Mouse (Mus musculus): ENCODE data around the gene Sncb. TPM values are rescaled to one million over a fixed set of nuclear protein-coding genes. Genes with fewer than 3 reads are reported as not detected.

The Sncb gene
- total RNA-seq, 2 experiments from 2014 or later, result not detected

DNA sequence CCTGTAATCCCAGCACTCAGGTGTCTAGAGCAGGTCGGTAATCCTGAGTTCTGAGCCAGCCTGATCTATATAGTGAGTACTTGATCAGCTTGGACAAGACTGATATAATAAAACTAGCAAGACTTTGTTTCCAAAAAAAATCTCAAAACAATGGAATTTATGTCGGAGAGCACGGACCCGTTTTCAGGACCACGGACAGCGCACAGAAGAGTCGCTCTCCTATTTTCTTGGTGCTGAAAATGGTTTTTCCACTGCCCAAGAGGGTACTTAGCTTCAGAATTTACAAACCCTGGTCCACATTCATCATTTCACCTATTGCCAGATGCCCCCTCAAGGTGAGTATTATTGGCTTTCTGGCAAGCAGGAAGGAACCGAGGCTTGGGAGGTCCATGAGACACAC lies 15.7 kb downstream of the Sncb start:
- no peak for DNase-seq (ENCODE audit: low spot score)
- intact Hi-C loops (cut with DNase I), result no loop called here

DNA sequence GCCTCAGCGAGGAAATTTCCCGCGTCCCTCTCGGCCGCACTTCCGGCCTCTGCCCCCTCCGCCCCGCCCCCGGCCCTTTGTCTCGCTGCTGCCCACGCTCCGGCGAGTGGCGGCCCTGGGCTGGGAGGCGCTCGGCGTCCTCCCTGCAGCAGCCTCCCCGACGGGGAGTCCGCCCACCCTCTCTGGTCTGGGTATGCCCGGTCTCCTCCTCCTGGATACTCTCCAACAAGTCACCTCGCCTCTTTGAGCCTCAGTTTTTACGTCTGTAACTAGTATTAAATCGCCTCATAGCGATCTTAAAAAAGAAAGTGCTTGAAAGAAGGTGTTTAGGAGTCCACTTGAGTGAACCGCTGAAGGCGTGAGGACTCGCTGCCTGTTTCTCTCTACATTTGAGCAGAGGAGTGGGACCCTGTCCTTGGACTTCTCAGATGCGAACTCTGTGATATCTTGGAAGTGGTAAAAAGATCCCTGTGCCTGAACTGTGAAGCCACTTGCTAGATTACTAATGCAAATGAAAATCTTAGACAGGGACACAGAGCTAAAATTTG lies 16.5 kb downstream of the Sncb start, which contains the start of gene Gprin1:
Gprin1 (minus strand) TSS at position 11 of the 548 bp plus-strand sequence.
- no peak for DNase-seq (ENCODE audit: low spot score)
- intact Hi-C loops (cut with DNase I), result no loop called here

DNA sequence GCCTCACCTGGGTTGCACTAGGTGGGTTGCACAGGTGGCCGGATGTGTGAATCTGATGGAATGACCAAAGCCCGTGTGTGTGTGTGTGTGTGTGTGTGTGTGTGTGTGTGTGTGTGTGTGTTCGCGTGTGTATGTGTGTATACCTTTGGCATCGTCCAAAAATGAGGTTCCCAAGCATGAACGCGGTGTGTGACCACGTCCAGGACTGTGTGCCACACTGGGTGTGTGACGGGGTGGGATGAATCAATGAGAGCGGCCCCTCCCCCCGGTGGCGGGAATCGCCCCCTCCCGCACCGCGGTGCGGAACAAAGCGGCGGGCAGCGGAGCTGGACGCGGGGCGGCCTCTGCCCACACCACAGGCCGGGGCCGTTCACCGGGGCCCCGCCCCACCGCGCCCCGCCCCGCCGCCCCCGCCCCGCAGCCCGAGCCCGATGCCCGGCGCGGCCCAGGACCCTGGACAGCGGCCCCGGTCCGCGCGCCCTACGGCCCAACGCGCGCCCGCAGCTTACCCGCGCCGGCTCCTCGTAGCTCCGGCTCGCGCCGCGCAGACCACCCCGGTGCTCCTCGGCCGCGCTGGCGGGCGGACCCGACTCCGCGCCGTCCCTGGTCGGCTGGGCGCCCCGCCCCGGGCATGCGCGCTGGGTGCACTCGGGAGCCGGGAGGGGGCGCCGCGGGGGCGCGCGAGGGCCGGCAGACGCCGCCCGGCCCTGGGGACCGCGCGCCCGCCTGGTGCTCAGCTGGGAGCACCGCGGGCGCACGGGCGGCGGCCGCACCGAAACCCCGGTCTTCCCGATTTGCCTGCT lies 17.1 kb downstream of the Sncb start:
- intact Hi-C loops (cut with DNase I), result no loop called here
- no peak for DNase-seq (ENCODE audit: low spot score)

DNA sequence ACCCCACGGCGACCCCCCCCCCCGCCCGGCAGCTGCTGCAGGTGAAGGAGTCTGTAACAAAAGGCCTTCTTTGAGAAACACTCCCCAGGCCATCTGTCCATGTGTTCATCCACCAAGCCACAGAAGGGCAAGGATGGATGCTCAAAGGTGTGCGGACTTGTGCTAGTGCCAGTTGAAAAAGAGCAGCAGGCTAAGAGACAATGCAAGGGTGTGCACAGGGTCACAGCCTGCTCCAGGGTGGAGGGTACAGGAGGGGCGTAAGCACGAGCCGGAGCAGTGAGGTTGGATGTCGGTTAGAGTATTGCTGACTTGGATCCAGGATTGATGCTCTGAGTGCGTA lies 17.7 kb downstream of the Sncb start:
- intact Hi-C loops (cut with DNase I), result no loop called here
- no peak for DNase-seq (ENCODE audit: low spot score)

DNA sequence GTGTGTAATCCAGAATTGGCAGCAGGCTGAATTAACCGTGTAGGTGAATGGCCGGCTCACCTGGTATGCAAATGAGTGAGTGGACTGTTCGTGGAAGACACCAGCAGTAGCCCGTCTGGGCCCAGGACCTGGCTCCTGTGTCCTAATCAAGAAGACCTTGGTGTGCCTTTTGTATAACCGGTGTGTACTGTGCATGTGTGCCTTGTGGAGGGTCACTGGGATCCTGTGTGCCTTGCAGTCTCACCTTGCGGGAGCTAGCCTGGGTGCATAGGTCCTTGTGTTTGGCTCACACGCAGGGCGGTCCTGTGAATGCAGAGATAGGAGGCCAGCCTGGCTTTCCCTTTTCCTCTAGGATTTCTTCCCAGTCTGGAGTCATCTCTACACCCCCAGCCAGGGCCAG lies 18.2 kb downstream of the Sncb start:
- DNase-seq (ENCODE audit: low spot score), result no peak
- intact Hi-C loops (cut with DNase I), result no loop called here

DNA sequence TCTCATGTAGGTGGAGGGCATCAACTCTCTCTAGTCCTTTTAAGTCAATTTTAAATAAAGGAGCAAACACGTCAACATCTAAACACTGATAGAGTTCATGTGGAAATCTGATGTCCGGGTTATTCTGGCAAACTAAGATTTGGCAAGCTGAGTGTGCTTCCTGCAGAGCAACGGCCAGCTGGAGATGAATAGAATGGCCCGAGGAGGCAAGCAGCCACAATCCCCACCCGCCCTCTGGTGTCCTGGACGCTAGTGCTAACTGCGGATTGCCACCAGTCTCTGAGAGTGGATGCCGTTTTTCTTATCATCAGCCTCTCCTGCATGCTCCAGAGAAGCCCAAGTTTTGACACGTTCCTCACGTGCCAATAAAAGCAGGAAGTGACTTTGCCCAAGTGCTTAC lies 19.5 kb downstream of the Sncb start:
- intact Hi-C loops (cut with DNase I), result no loop called here
- no peak for DNase-seq (ENCODE audit: low spot score)

DNA sequence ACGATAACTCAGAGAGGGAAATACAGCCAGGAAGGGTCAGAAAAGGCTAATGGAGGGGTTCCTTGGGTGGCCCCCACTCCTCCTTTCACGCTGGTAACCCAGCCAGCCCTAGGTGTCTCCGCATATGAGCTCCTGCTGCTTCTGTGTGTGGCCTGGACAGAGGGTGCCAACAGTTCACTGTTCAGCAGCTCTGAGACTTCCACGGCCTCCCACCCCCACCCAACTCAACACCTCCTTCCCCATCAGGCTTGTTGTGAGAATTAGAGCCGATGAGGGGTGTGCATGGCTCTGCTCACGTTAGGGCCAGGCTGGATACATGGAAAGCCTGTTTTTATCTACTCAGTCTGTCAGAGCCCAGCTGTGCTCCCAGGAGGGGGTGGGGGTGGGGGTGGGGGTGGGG lies 20.3 kb downstream of the Sncb start:
- intact Hi-C loops (cut with DNase I), result no loop called here
- no peak for DNase-seq (ENCODE audit: low spot score)

DNA sequence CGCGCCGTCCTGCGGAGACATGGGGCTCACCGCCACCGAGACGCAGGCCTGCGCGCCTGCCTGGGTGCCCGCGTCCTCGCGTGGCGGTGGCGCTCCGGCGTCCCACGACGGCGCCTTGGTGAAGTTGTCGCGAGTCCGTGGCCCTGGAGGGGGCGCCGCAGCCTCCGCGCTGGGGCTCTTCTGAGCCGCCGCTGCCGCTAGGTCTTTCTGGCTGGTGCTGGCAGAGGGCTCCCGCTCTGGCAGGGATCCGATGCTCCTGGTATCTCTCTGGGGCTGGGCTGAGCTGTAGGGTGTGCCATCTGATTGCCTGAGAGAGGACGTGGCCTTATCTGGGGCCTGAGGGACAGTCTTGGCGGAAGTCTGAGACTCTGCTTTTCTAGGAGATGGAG lies 28.2 kb downstream of the Sncb start:
- intact Hi-C loops (cut with DNase I), result no loop called here
- DNase-seq (ENCODE audit: low spot score), result no peak

DNA sequence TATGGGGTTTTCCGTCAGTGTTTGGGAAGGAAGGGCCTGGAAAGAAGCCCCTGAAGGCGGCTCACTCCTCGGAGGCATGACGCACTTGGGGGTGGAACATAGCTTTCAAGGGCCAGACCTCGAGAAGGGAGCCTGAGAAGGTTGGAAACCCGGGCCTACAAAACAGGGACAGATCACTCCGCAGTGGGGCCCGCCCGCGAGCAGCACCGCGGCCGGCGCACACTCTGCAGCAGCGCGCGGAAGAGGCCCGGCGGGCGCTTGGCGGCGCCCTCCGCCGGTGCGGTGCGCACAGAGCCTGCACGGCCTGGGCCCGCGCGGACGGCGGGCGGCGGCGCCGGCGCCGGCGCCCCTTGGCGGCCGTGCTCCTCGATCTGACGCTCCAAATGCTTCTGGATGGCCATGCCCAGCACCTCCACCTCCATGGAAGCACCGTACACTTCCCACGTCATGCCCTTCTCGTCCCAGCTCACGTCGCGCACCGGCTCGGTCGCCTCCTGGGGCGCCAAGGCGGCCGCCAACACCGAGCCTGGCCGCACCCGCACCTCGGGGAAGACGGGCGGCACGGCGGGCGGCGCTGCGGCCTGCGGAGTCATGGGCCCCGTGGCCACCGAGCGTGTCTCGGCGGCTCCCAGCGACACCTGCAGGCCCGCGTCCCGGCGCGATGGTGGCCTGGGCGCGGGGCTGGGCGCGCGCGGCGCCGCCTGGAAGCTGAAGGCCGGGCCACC lies 28.7 kb downstream of the Sncb start:
- intact Hi-C loops (cut with DNase I), result no loop called here
- DNase-seq (ENCODE audit: low spot score), result no peak

DNA sequence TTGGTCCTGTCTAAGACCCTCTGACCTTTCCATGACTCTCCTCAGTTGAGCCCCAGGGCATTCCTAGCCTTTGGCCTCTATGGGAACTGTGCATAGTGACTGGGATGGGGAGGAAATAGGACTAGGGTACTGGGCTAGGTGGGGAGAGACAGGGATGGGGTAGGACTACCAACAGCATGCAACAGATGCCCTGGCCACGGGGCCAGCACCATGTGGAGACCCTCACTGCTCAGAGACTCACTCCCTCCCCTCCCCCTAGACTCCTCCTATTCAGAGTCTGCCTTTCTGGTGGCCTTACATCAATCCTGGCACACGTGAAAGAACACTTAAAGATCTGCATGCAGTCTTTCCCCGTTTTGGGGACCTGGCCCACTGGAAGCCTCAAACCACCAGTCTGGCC lies 29.5 kb downstream of the Sncb start:
- DNase-seq (ENCODE audit: low spot score), result no peak
- intact Hi-C loops (cut with DNase I), result no loop called here

DNA sequence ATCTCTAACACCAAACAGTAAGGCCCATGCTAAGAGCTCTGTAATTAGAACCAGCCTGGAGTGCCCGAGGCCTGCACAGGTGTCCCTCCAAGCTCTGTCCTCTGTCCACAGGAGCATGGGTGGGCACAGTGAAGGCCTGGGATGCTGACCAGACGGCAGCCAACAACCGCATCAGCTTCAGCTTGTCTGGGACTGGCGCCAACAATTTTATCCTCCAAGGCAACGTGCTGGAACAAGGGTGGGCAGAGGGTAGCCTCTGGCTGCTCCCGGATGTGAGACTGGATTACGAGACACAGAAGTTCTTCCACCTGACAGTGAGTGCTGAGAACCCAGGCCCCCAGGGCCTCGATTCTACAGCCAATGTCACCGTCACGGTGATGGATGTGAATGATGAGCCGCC lies 40.3 kb downstream of the Sncb start:
- intact Hi-C loops (cut with DNase I), result no loop called here
- no peak for DNase-seq (ENCODE audit: low spot score)

DNA sequence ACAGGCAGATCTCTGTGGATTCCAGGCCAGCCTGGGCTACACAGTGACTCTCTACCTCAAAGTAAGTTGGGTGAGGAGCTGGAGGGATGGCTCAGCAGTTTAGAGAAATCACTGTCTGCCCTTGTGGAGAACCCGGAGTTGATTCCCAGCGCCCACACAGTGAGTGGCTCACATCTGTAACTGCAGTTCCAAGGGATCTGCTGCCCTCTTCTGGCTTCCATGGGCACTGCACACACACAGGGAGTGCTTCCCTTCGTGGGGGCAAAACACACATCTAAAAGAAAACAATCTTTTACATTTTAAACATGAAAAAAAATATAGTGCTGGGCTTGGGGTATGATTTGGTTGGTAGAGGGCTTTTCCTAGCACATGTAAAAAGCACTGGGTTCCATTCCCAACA lies 43.3 kb downstream of the Sncb start:
- DNase-seq (ENCODE audit: low spot score), result no peak
- intact Hi-C loops (cut with DNase I), result no loop called here

DNA sequence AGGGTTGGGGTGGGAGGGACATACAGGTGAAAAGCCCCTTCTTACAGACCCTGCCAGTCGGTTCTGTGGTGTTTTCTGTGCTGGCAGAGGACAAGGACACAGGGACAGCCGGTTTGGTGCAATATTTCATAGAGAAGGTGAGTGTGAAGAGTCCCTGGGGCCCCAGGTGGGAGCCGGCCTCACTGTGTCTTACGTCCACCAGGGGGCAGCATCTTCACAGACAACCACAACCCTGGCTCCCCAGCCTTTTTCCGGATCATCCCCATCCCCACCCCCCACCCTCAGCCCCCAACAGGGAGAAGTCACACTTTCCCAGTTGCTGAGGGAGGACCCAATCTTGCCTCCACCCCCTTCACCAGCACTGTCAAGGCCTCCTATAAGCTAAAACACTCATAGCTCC lies 49.5 kb downstream of the Sncb start:
- DNase-seq (ENCODE audit: low spot score), result no peak
- intact Hi-C loops (cut with DNase I), result no loop called here

DNA sequence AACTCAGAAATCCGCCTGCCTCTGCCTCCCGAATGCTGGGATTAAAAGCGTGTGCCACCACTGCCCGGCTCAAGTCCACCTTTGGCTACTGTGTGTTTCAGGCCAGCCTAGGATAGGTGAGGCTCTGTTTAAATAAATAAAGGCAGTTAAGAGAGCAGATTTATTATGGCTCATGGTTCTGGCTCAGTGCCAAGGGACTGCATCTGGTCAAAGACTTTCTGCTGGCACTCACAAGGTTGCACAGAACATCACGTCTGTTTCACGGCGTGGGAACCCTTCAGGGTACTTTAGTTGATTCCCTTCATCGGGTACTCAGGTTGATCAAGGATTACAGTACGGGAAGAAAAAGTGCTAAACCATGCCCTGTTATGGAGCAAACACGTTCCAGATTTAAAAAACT lies 51.4 kb downstream of the Sncb start:
- DNase-seq (ENCODE audit: low spot score), result no peak
- intact Hi-C loops (cut with DNase I), result no loop called here

DNA sequence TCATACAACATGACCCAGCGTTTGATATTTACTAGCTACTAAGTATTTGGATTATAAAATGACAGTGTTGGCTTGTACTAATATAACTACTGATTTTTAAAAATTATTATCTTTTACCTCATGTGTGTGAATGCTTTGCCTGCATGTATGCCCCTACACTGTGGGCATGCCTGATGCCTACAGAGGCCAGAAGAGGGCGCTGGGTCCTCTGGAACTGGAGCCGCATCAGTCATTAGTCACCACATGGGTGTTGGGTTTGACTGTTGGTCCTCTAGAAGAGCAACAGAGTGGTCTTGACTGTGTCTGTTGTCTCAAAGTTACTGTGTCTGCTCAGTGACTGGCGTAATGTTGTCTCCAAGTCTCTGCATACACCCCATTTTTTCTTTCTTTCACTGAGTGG lies 52.0 kb downstream of the Sncb start:
- no peak for DNase-seq (ENCODE audit: low spot score)
- intact Hi-C loops (cut with DNase I), result no loop called here

DNA sequence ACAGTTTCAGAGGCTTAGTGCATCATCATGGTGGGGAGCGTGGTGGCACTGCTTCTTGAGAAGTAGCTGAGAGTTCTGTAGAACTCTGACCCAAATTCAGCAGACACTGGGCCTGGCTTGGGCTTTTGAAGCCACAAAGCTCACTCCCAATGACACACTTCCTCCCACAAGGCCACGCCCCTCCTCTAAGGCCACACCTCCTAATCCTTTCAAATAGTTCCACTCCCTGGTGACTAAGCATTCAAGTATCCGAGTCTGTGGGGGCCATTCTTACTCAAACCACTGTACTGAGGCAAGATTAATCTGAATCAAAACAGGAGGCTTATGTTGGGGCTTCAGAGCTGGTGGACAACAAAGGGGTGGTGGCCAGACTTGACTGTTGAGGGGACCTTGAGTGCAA lies 55.5 kb downstream of the Sncb start:
- no peak for DNase-seq (ENCODE audit: low spot score)
- intact Hi-C loops (cut with DNase I), result no loop called here

Other genes starting within 250 kb of the Sncb start
- gene 4833439L19Rik, start 201.2 kb downstream of the Sncb start, total RNA-seq (2021), result 10 to 100 TPM; 88.2 to 99.5 TPM
- 1 to 10 TPM; 4.5 to 6.1 TPM for gene Arl10, start 191.6 kb downstream of the Sncb start, total RNA-seq (2021)
- 10 to 100 TPM; 15.2 to 15.6 TPM for gene Nop16, start 176.5 kb downstream of the Sncb start, total RNA-seq (2021)
- gene Higd2a, start 176.4 kb downstream of the Sncb start, total RNA-seq (2021), result 100 to 1,000 TPM; 202 to 205 TPM
- 10 to 100 TPM; 92.6 to 99.7 TPM for gene Cltb, start 155.3 kb downstream of the Sncb start, total RNA-seq (2021)
- gene Faf2, start 144.8 kb downstream of the Sncb start, total RNA-seq (2021), result 10 to 100 TPM; 20.0 to 23.3 TPM
- 10 to 100 TPM; 45.2 to 54.2 TPM for gene Rnf44, start 72.7 kb downstream of the Sncb start, total RNA-seq (2021)
- not detected for gene Cdhr2, start 65.1 kb downstream of the Sncb start, total RNA-seq (2021)
- not detected for gene Gprin1, start 16.7 kb downstream of the Sncb start, total RNA-seq (2021)
- not detected for gene Eif4e1b, start 17.4 kb upstream of the Sncb start, total RNA-seq (2021)
- 10 to 100 TPM in 1 of 2 experiments, 1 to 10 TPM in 1; 8.6 to 12.3 TPM for gene Tspan17, start 22.8 kb upstream of the Sncb start, total RNA-seq (2021)
- gene Unc5a, start 182.8 kb upstream of the Sncb start, total RNA-seq (2021), result 1 to 10 TPM in 1 of 2 experiments, under 1 TPM in 1; 0.73 to 1.1 TPM

Measured in heart, postnatal 25 days (tissue).